Mouse (Mus musculus) monocyte, adult 2 months (primary cell): ENCODE measurements at regions not wholly inside any gene's neighbourhood (a gene's known extent, or its start where the extent isn't known, plus 50 kb on each side); places are given as distances from the start of the nearest gene placed in this dataset.
"Not testable (repeated sequence)": the region's sequence is repeated elsewhere in the genome, so short reads cannot be mapped to it uniquely, and the experiment has no call there.

ENCODE experiments used
- DNase-seq, 2 experiments: peaks; one replicate each; pipeline ENCODE4 v3.0.0; 2022; ENCODE audit warnings: low spot score in 2 of 2, low read depth in 1 of 2

DNA sequence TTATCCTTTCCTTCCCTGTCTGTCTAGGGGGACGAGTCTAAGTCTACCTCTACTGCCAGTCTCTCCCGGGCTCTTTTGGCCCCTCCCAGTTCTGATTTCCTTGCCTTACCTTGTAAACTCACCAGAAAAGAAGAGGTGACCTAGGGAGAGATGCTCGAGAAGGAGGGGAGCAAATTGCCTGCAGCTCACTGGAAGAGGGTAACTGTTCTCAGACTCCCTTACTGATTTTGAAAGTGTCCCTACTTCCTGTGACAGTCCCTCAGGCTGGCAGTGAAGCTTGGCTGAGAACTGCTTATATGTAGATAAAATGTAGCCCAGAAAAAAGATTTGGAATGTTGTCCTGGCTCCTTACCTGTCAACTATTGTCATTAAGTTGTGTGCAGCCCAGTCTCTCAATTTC lies 180.6 kb upstream of the Tab2 start:
- DNase-seq: no peak

DNA sequence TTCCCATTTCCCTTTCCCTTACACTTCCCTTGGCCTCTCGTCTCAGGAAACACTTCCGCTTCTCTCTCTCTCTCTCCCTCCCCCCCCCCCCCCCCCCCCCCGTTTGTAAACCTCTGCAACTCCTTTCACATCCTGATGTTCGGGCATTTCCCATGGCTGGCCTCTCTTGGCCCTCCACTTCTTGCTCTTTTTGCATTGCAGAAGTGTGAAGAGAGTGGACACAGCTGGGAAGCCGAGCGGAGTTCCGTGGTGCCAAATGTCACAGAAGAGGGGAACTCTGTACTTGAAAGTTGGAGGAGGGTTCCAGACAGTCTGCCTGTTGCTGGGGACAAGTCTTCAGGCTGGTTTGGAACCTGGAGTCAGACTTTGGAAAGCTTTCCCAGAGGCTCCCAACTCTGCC lies 179.2 kb upstream of the Tab2 start:
- DNase-seq: no peak

DNA sequence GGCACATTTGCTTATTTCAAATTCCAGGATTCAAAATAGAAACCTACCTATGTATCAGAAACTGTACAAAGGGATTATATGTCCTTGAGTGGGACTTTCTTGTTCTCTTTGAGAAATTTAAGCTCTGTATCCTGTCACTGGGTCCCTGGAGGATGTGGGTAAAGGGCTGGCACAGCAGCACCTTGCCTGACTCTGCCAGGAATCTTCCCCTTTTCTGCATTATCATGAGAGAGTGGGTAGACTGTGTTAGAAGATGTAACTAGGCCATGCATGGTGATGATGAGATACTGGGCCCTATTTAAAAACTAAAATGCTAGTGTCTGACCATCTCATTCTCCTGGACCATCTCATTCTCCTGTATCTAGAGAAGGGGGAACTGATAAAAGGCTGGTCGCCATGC lies 178.4 kb upstream of the Tab2 start:
- no peak for DNase-seq

DNA sequence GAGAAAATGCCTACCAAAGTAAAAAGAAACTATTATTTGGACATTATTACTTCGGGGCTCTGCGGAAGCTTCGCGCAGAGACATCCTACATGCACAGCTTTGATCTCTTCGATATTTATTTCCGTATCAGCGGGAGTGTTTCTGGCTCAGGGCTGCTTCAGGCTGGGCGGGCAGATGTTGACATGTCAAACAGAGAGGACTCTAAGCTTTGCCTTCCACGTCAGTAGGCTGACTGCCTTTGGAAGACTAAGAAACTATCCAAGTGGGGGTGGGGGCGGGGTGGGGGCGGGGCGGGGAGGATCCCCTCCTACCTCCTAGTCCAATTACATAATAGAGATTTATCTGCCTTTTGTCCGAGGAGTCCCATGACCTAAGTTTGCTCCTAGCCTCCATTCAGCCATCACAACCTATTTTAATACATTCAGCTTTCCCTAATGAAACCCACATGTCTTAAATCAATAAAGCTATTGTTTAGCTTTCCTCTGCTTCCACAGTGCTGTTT lies 177.5 kb upstream of the Tab2 start:
- DNase-seq: no peak

DNA sequence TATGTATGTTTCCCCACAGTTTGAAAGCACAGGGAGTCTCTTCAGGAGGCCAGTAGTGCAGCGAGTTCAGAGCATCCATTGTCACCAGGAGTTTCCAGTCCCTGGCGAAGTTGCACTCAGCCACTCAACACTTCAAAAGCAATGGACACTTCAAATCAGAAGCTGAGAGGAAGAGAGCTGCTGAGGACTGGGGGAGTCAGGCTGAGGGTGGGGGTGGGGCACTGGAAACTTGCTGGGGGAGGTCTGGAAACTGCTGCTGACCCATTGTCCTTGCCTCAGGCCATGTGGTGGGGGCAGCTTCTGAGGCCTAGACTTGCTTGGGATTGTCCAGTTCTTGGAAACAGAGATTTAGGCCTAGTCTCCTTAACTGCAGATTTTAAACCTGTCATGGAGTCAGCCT lies 176.8 kb upstream of the Tab2 start:
- DNase-seq: no peak

DNA sequence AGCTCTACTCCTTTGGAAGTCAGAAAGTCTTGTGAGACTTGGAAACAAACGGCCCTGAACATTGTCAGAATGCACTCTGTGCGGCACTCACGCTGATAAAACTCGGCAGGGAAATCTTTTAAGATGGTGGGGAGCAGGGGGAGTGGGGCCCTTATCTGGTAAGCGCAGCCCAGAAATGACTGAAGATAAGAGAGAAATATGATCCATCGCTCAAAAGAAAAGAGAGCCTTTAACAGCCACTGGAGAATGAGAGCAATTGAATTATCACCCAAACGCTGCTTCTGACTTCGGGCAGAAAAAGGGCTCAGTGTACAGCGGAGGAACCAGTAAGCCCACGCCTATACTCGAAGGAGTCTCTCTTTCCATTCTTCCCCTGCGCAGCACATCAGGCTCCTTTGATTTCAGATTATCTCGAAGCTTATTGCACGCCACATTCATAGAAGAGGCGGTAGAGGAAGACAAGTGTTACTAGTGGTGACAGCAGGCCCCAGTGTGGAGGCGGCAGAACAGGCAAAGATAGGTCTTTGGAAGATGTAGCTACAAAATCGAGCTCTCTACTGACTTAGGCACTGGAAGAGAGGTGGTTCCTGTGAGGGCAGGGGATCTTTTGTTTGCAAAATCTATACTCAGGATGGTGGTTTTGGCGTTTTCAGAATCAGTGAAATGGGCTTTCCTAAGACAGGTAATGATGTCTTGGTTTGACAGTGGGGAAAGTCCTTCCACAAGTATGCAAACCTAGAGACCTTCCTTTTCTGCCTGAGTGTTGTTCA lies 174.6 kb upstream of the Tab2 start:
- DNase-seq: no peak

DNA sequence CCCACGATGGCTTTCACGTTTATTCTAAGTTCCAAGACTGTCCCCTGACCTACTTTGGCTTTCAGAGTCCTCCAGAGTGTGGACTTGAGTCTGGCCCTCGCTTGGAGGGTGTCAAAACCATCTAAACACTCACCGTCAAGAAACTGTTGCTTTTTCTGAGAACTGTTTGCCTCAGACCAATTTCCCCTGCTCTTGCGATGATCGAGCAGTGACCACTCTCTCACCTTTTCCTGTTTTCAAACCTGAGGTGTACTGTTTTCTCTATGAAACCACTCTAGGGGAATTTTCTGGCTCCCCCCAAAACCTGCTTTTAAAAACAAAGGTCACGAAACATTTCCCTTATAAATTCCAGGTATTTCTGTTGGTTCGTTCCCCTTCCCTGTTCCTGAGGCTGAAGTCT lies 174.0 kb upstream of the Tab2 start:
- DNase-seq: no peak

DNA sequence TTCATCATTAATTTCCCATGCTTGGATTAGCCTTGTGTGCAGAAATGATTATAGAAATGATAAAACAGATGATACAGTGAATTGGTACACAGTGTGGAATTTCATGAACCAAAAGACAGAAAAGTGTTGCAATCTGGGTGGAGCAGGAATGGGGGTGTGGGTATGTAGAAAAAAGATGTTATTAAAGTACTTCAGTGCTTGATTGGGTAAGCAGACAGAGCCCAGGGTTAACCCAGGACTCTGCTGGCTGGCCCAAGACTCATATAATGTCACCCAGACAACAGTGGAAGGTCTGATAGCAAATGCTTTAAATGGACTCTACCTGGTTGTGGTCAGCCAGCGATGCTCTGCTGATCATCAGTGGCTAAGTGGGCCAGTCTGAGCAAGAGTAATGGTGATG lies 168.1 kb upstream of the Tab2 start:
- DNase-seq: no peak

DNA sequence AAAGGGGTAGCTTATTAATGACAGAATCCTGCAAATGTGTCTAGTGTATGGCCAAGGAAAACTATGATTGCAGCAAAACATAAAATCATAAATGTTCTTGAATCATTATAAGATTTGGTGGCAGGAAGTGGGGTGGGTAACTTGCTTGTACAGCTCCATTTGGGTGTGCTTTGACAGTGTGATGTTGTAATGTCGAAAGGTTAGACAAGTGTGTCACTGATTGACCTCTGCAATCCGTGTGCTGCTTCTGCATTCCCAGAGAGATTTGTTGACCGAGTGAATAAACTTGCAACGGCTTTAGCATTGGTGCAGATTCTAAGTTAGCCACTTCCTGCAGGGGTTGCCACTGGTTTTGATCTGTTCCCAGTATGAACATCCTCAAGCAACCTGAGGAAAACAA lies 165.9 kb upstream of the Tab2 start:
- no peak for DNase-seq

DNA sequence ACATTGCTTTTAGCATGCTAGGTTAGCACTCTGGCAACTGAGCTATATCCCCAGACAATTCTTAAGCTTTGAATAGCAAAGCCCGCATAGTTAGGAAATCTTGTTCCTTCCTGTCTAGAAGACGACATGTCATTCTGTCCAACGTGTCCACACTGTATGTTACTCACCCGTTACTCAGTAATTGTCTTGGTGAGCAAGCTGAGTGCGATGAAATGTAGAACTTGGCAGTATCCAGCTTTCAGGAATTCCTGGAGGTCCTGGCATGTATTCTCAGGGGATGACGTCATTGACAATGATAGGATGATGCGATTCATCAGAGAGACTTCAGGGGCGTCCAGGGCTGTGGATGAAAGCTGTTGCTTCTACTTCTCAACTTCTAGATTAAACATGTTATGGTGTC lies 160.8 kb upstream of the Tab2 start:
- no peak for DNase-seq

DNA sequence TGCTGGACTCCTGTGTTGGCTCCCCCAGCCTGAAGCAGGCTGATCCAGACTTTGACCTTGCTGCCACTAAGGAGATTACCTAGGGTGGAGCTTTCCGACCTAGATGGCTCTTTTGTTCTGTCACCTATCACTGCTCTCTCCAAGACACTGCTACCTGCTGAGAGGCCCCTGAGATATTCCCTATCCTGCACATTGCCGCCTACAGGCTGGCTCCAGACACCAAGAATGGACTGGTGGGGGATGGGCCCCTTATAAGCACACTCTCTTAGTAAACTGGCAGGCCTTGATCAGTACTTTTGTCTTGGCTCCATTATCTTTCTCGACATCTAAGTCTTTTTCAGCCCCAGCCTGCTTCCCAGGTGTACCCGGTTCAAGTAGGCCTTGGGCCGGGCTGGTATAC lies 158.9 kb upstream of the Tab2 start:
- DNase-seq: not testable (repeated sequence)

DNA sequence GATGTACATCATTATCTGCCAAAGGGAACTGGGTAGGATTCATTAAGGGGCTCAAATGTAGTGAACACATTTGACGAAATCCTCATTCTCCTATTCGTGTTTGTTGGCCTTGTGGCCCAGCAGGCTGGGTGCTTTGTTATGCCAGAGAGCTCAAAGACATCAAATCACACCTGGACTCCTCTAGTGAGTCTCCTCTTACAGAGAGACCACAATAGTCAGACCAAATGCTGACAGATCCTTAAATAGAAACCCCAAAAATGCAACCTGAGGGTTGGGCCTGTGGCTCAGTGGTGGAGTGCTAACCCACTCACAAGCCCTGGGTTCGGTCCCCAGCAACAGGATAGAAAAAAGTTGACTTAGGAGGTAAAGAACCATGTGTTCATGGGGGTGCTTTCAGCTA lies 158.5 kb upstream of the Tab2 start:
- DNase-seq: no peak

DNA sequence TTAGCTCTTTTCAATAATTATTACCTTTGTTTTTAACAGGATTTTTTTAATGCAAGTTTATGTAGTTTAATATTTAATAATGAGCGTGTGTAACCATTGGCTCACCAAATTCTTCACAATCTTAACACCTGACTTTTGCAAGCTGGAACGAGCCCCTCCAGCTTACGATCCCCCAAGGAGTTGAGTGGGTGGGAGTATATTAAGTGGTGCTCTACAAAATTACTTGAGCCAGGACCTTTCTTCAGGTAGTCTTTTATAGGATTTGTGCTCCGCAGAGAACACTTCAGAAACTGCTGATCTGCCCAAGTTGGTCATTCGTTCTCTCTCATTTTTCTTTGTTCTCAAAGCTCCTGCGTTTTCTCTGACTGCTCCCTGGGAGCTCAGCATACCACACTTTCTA lies 144.5 kb upstream of the Tab2 start:
- no peak for DNase-seq

DNA sequence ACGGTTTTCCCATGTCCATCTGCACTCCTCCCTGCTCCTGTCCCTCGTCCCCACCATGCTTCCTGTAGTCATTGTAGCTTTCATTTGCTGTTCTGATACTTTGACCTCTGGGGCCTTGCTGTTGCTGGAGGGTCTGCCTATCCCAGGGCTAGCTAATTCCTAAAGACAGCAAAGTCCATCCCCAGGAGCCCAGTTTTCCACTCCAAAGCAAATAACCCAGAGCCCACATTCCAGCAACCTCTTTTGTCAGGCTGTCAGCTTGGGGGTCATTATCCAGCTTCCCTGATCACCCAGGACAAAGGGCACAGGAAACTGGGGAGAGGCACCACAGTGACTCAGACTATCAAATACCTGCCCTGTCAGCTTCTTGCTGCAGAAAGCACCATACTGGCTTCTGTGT lies 139.9 kb upstream of the Tab2 start:
- no peak for DNase-seq

DNA sequence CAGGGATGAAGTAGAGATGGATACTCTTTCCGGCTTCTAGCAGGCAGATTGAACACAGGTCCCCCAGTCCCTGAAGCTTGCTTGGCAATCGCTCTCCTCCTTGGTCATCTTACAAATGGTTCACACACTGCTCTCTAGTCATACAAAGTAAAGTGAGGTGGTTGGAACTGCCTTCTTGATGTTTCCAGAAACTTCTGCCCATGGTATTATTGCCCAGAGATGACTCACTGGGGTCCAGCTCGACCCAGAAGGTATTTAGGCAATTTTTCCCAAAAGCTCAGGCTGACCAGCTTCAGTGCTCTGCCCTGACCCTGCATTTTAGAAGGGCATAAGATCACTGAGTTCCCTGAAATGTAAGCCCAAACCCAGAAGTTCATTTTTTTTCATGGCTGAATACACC lies 139.2 kb upstream of the Tab2 start:
- no peak for DNase-seq

DNA sequence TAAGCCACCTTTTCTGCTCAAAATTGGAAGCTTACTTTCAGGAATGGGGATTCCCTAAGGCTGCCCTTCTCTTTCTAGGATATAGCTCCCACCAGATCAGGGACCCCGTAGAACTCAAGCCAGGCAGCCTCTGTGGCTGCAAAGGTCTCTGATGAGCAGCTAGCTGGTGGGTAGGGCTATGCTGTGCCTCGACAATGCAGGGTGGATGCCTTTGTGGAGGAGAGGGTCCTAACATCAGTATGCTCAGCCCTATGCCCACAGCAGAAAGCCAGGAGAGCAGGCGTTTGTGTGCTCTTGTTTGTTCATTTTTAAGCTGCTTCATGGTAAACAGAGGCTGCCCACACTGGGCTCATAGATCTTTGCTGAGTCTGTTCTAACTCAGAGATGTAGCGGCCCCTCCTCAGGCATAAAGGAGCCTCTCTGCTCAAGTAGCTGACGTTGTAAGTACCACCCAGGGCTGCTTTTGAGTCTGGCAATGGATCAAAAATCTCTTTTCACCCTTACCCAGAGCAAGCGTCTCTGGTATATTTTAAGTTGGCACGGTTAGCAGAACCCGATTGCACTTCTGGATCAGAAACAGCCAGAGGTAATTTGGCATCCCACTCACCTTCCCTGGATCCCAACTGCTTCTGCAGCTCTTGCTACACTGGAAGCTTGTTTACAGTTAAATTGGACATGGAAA lies 136.0 kb upstream of the Tab2 start:
- no peak for DNase-seq

DNA sequence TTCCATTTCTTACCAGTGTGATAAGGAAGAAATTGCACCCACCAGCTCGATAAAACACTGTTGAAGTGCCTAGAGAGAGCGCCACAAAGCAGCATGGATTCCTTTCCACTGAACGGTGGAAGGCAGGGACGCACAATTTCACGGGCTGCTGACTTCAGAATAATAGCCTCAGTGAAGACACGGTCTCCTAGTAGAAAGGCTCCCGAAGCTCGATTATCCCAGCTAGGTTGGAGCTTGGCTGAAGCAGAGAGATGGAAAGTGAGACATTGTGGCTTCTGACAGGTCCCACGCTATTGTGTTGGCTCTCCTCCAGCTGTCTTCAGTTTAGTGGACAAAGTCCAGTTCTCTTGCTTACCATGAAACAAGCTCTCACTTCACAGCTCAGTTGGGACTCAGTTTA lies 133.3 kb upstream of the Tab2 start:
- no peak for DNase-seq

DNA sequence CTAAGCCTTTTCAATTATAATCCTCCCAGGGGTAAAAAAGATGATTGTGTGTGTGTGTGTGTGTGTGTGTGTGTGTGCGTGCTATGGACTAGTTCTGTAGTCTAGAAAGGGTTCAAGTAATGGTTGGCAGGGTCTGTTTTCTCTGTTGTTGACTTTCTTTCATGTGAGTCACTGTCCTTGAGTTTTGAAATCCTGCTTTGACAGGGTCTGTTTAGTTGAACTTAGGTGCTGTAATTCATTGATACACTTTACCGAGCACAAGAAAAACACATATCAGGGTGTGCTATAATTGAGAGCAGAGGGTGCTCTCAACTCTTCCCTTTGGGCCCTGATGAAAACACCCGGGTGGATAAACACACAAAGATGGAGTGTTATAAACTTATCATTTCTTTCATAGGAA lies 132.7 kb upstream of the Tab2 start:
- no peak for DNase-seq

DNA sequence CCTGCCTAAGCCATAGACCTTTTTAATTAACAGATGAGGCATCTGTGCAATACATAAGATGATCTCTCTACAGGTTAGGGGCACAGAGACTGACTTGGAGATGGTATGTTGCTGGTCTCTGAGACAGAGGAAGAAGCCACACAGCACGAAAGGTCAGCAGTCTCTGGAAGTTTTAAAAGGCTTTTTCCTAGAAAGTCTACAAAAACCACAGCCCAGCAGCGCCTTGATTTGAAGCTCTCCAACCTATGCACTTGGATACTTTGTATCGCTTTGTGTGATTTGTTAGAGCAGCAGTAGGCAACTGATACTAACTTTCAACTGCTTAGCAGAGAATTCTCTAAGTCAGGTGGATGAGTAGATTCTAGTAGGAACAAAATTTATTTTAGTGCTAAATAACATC lies 132.3 kb upstream of the Tab2 start:
- no peak for DNase-seq

DNA sequence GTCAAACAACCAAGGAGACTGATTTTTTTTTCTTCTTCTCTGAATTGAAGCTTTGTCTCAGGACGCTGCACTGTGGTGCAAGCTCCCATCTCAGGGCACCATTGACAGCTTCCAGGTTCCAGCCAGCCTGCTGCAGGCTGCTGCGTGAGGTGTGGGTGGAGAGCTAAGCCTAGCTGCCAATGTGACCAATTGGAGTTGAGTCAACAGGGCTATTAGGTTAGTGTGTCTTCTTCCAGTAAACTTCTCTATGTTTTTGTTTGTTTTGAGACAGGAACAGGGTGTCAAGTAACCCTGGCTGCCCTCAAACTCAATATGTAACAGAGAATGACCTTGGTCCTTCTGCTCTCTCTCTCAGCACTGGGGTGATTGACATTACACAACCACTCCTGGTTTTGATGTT lies 131.1 kb upstream of the Tab2 start:
- DNase-seq: no peak

DNA sequence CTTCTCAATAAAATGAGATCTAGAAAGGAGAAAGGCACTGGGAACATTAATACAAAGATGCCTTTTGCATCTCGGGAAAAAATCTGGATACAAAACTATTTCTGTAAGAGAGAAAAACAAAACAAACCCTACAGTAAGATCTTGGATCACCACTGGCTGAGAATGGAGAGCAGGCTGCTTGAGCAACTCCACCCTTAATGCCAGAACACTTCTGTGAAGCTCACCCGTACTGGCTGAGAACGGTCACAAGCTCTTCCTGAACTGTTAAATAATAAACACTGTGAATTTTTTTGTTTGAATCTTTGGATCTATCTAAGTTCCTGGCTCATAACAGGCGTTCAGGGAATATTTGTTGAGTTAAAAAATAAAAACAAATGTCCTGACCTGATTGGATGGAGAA lies 130.4 kb upstream of the Tab2 start:
- no peak for DNase-seq

DNA sequence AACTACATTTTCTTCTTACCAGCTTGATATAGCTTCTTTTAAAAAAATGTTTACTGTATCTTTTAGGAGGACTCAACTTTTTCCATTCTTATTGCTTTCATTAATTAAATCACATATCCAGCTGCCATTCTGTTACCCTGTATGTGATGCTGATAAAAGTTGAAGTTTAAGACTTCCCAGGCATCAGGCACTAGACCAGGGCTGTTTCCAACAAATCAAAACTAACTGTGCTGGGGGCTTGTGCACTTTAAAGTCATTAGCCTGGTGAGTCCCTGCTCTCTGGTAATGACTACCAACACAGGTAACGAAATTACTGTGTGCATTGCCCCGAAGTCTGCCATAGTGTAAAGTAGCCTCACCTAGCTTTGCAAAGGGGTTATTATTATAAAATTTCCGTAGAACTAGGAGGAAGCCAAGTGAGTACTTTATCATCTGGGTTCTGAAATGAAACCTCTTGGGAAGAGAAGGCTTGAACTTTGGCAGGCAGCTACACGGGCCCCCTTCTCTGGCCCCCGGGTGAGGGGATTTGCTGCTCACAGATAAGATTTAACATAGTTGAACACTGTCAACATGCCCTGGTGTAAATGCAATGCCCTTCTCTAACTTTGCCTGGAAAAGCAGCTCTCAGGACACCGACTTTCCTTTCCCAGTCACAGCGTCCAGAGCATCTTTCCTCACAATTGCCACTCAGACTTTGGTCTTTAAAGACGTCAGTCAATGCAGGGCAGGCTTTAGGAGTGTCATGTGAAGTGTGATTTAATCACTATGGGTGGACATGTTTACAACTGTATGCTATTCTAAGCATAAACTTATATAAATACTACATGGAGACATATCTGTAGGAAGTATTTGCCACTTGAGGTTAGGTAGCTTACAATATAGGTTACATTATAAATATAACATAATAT lies 122.1 kb upstream of the Tab2 start:
- DNase-seq: no peak
